Mouse (Mus musculus) hindbrain, embryonic 11.5 days (tissue): ENCODE results near the gene Acss3. TPM values are rescaled to one million over a fixed set of nuclear protein-coding genes. Genes with fewer than 3 reads are reported as not detected.
A peak's percentile ranks its signal among the peaks of the same experiment; 100 is the strongest.

ENCODE experiments used
- ATAC-seq: fragments of 200-750 bp; cut with Nextera tagmentation; 2 replicates; pipeline ENCODE4 v1.8.0; 2017; ENCODE audit warnings: mild to moderate bottlenecking, moderate TSS enrichment, moderate library complexity; ENCODE audit not compliant: low FRiP score
- DNase-seq: peaks from one replicate; pipeline ENCODE4 v3.0.0-alpha.2; 2015; ENCODE audit warnings: low spot score
- H3K27ac ChIP-seq: fragments of 300-500 bp; sonication (generic); 2 replicates; pipeline ENCODE4 v1.5.1; 2014; ENCODE audit warnings: mild to moderate bottlenecking, low read depth, low read length
- H3K27me3 ChIP-seq: fragments of 300-500 bp; sonication (generic); 2 replicates; pipeline ENCODE4 v1.6.1; 2014; ENCODE audit warnings: mild to moderate bottlenecking, low read length, moderate library complexity, mixed read lengths; ENCODE audit not compliant: control insufficient read depth, insufficient read depth
- H3K36me3 ChIP-seq: fragments of 300-500 bp; sonication (generic); 2 replicates; pipeline ENCODE4 v1.6.1; 2014; ENCODE audit warnings: mild to moderate bottlenecking, low read length, moderate library complexity, mixed read lengths; ENCODE audit not compliant: control insufficient read depth, insufficient read depth
- H3K4me1 ChIP-seq: fragments of 300-500 bp; sonication (generic); replicated peaks from 2 replicates; pipeline ENCODE4 v1.6.1; 2014; ENCODE audit warnings: low read length, mixed read lengths; ENCODE audit not compliant: control insufficient read depth, insufficient read depth
- H3K4me2 ChIP-seq: fragments of 300-500 bp; sonication (generic); replicated peaks from 2 replicates; pipeline ENCODE4 v1.6.1; 2014; ENCODE audit warnings: mild to moderate bottlenecking, low read depth, low read length
- H3K4me3 ChIP-seq: fragments of 300-500 bp; sonication (generic); 2 replicates; pipeline ENCODE4 v1.5.1; 2014; ENCODE audit warnings: low read depth, low read length
- H3K9ac ChIP-seq: fragments of 300-500 bp; sonication (generic); 2 replicates; pipeline ENCODE4 v1.6.1; 2014; ENCODE audit warnings: low read depth, low read length
- H3K9me3 ChIP-seq: fragments of 300-500 bp; sonication (generic); 2 replicates; pipeline ENCODE4 v1.6.1; 2016; ENCODE audit warnings: low read length; ENCODE audit not compliant: control insufficient read depth
- WGBS: fragments of 180-500 bp; shearing (Covaris S2); extraction: QIAGEN DNeasy Blood & Tissue Kit; methylation state at CpG from one replicate; pipeline ENCODE4 v1.1.7; 2014; 5-methylcytosine and 5-hydroxymethylcytosine counted together
- polyA plus RNA-seq: library from polyadenylated mRNA; unstranded; fragments of >200 nt; fragmentation: Nextera tagmentation; extraction: Ambion mirVana; gene quantifications from 2 replicates; pipeline ENCODE4 v1.2.1, GENCODE M21; 2014

Acss3 gene
- polyA plus RNA-seq, 1 experiment from 2014 or later, result 3.1 TPM

- ATAC-seq (no peak), DNase-seq (no peak)
- Histone ChIP-seq H3K27ac (no peak overlapping the region), H3K9ac (no peak overlapping the region), H3K9me3 (no peaks in the 10 kb centered on the region), H3K4me1 (no peaks in the 10 kb centered on the region), H3K4me3 (no peak overlapping the region), H3K27me3 (no peaks in the 10 kb centered on the region), H3K4me2 (no peak overlapping the region), H3K36me3 (no peaks in the 10 kb centered on the region)
Measured at GRCm38 (mm10) chr10:106914275-106914674, 209.2 kb downstream of the Acss3 start.

GRCm38 (mm10) chr10:106913032-106913431 lies 210.4 kb downstream of the Acss3 start:
- DNase-seq (peak; percentile 67), ATAC-seq (peak; percentile 72; the same call in 1 of the 2 replicates)
- no peaks in the 10 kb centered on the region for H3K27me3 ChIP-seq
- H3K9me3 ChIP-seq, result no peaks in the 10 kb centered on the region
- no peak overlapping the region for H3K4me3 ChIP-seq
- H3K9ac ChIP-seq, result no peak overlapping the region
- H3K4me1 ChIP-seq, result no peaks in the 10 kb centered on the region
- WGBS, result 32% methylated on average over 2 of the region's 2 CpGs
- no peak overlapping the region for H3K27ac ChIP-seq
- H3K4me2 ChIP-seq, result no peak overlapping the region
- no peaks in the 10 kb centered on the region for H3K36me3 ChIP-seq

DNA sequence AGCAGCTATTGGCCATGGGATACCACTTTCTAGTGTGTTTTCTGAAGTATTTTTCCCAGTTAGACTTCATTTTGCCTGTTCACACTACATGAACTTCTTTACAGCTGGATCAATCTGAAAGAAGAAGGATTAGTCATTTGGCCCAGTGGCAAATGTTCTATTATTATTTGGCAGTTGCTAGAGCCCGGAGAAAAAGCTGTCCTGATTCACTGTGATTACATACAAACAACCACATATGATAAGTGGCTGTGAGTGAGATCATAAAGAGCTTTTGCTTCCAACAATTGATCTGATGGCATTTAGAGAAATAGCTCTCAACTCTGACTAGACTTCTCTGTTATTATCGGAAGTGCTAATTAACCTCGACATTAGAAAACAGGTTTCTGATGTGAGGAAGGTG lies 213.4 kb downstream of the Acss3 start:
- Histone ChIP-seq H3K4me2 (no peak overlapping the region), H3K4me1 (no peaks in the 10 kb centered on the region), H3K27ac (no peak overlapping the region), H3K4me3 (no peak overlapping the region), H3K9ac (no peak overlapping the region), H3K9me3 (no peaks in the 10 kb centered on the region), H3K36me3 (no peaks in the 10 kb centered on the region), H3K27me3 (no peaks in the 10 kb centered on the region)
- DNase-seq (no peak), ATAC-seq (no peak)
- WGBS, result 80% methylated on average over 3 of the region's 3 CpGs

- peak; percentile 77 for ATAC-seq
Measured at GRCm38 (mm10) chr10:106896351-106896750, 227.1 kb downstream of the Acss3 start.

More at GRCm38 (mm10) chr10:106896351-106896750, 227.1 kb downstream of the Acss3 start:
- Histone ChIP-seq H3K4me2 (no peak overlapping the region), H3K4me3 (no peak overlapping the region), H3K27ac (no peak overlapping the region), H3K36me3 (no peaks in the 10 kb centered on the region), H3K9ac (no peak overlapping the region), H3K9me3 (no peaks in the 10 kb centered on the region), H3K27me3 (no peaks in the 10 kb centered on the region), H3K4me1 (no peaks in the 10 kb centered on the region)
- WGBS, result 47% methylated on average over 13 of the region's 13 CpGs
- peak; percentile 31 for DNase-seq

Other genes with a start within 250 kb of the Acss3 start
- 22.7 and 25.9 TPM in 2 replicates for gene Lin7a, start 148.0 kb upstream of the Acss3 start, polyA plus RNA-seq